Mouse (Mus musculus) left cerebral cortex, postnatal 36 days (tissue): ENCODE measurements around the gene Capn12. TPM values are rescaled to one million over a fixed set of nuclear protein-coding genes. Genes with fewer than 3 reads are reported as not detected.

Experiments
- DNase-seq, 2 experiments: peaks; one replicate each; pipeline ENCODE4 v3.0.0; 2021 to 2022; ENCODE audit warnings: low spot score in 2 of 2, mixed read lengths in 1 of 2
- intact Hi-C: fragments of 180-260 bp; cut with DNase I; formaldehyde crosslinking; loops from one replicate; pipeline ENCODE4 v1.15.1; 2025
- total RNA-seq, 2 experiments: library from RNA; stranded (reverse); gene quantifications; 2 replicates each; pipeline ENCODE4 v1.2.3; 2021

The Capn12 gene
- total RNA-seq, 2 experiments from 2014 or later: 0.72 to 1.4 TPM

DNA sequence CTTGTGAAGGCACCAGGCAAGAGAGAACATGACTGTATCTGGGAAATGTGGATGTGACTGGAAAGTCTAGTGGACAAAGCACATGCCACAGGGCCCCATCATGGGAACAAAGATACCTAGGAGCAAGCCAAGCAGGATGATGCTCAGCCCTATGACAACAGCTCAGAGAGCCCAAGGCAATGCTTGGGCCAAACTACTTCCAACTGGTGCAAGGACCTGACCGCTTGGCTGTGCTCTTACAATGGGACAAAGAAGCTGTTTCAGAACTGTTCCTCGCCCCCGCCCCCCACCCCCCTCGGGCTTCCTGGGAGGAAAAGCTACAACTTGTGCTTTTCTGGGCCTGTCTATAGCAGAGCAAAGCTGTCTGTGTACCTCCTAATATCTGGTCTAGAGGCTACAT is 57.4 kb downstream of the Capn12 start:
- intact Hi-C loops: no loop called here
- DNase-seq: no peak

GRCm38 (mm10) chr7:28939418-28940183 is 58.4 kb downstream of the Capn12 start:
- DNase-seq: no peak
- intact Hi-C loops: no loop called here

DNA sequence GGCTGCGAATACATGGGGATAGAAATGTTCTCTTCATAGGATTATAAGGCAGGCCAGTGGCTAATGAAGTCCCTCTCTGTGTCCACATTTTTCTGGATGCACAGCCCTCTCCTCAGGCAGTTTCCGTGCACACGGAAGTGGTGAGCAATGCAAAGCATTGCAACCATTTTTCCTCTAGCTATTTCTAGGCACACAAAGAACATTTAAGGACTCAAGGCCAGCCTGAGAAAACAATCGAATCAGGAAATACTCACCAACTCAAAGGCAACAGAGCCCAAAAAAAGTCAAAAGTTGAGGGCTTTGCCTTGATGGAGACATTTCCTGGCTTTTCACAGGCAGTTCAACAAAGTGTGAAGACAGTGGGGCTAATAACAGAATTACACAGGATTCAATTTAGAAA is 59.9 kb downstream of the Capn12 start:
- intact Hi-C loops: no loop called here
- DNase-seq: no peak

DNA sequence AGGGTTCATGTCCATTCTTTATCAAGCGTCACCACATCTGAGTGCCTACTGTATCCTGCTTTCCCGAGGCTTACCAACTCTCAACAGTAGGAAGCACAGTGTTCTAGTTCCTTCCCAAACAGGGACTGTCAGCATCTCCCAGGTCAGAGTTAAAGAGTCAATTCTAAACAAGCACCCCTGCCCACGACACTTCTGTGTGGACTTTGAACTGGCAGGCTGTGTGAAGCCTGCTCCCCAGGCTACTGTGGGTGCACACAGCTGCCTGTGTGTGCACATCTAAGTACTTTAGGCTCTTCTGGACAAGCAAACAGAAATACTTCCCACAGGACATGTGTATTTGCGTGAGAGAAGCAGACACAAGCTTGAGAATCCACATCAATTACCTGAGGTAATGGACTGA is 60.3 kb downstream of the Capn12 start:
- no peak for DNase-seq
- intact Hi-C loops: no loop called here

Other genes starting within 250 kb of the Capn12 start
- 10 to 100 TPM; 23.3 to 25.0 TPM for gene Fbxo27, start 188.6 kb upstream of the Capn12 start, total RNA-seq
- 1 to 10 TPM; 2.0 TPM for gene Fbxo17, start 164.6 kb upstream of the Capn12 start, total RNA-seq
- 10 to 100 TPM; 66.5 to 70.2 TPM for gene Mrps12, start 139.6 kb upstream of the Capn12 start, total RNA-seq
- gene Sars2, start 139.4 kb upstream of the Capn12 start, total RNA-seq: 10 to 100 TPM; 14.9 to 15.1 TPM
- 1 to 10 TPM; 1.3 to 2.6 TPM for gene Ccer2, start 125.2 kb upstream of the Capn12 start, total RNA-seq
- gene Sirt2, start 114.7 kb upstream of the Capn12 start, total RNA-seq: 100 to 1,000 TPM; 142 to 169 TPM
- gene Nfkbib, start 113.9 kb upstream of the Capn12 start, total RNA-seq: 10 to 100 TPM; 34.7 to 38.9 TPM
- 1 to 10 TPM; 2.3 to 3.1 TPM for gene Rinl, start 92.5 kb upstream of the Capn12 start, total RNA-seq
- gene Hnrnpl, start 72.9 kb upstream of the Capn12 start, total RNA-seq: 100 to 1,000 TPM; 414 to 415 TPM
- 10 to 100 TPM; 45.0 to 47.8 TPM for gene Ech1, start 56.2 kb upstream of the Capn12 start, total RNA-seq
- 1 to 10 TPM; 1.2 to 5.0 TPM for gene Lgals4, start 47.6 kb upstream of the Capn12 start, total RNA-seq
- gene Lgals7, start 17.6 kb upstream of the Capn12 start, total RNA-seq: not detected
- gene Actn4, start 80.9 kb downstream of the Capn12 start, total RNA-seq: 100 to 1,000 TPM; 180 to 203 TPM
- 100 to 1,000 TPM; 169 to 194 TPM for gene Eif3k, start 100.4 kb downstream of the Capn12 start, total RNA-seq
- 1 to 10 TPM; 1.6 to 1.9 TPM for gene Map4k1, start 100.6 kb downstream of the Capn12 start, total RNA-seq
- gene Ryr1, start 243.8 kb downstream of the Capn12 start, total RNA-seq: 10 to 100 TPM in 1 of 2 experiments, 1 to 10 TPM in 1; 4.9 to 11.0 TPM